Comparison of ENCODE assay signal across 22 mouse cellular contexts in the genomic region with DNA sequence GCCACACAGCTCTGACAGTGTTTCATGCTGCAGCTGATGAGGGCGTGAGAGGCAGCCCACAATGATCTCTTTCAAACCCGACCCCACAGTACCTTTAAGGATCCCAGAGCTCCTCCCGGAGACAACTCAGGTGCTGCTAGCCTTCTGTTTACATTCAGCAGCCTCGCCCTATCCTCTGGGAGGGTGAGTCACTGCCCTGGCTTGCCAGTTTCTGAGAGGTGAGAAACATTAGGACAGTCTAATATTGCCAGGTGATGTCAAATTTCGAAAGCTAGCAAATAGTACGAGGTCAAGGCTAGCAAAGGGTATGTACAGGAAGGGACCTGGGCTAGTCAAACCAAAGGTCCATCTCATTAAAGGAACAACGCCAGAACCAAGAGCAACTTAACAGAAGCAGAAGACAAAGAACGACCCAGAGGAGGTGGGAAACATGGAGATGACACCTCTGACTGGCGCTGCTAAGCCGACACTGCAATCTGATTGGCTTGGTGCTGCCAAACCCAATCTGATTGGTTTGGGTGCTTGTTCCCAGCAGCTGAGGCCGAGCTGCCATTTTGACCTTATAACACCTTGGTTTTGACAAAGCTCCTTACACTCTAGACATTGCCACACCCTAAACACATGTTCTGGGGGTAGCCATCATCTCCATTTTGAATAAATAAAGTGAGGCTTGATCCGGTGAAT. TPM values are rescaled to one million over a fixed set of nuclear protein-coding genes. Genes with fewer than 3 reads are reported as not detected.
A peak's percentile ranks its signal among the peaks of the same experiment; 100 is the strongest.
DNase-seq lines count a peak whose midpoint lies in the region; ATAC-seq and TF ChIP-seq lines count a peak whose summit lies in the region.
"Had no signal": no experiment of that assay in that cellular context is flagged by ENCODE, and none has a peak within 500 bp of the region (broad histone marks: within the 10 kb centered on the region; RNA-seq: fewer than 3 reads in every experiment).

No protein-coding gene starts in this region.

- H3K9ac ChIP-seq in lung, embryonic 14.5 days, result no peak overlapping the region
- H3K9ac ChIP-seq: embryonic facial prominence, embryonic 13.5 days; forebrain, embryonic 15.5 days; heart, embryonic 12.5 days; hindbrain, embryonic 14.5 days; limb, embryonic 15.5 days; neural tube, embryonic 12.5 days had no signal

- ATAC-seq in lung, embryonic 14.5 days (ENCODE audit: insufficient read depth), result no peak; the same call in 1 of the 2 replicates
- ATAC-seq: forebrain, embryonic 15.5 days had no signal

- H3K4me1 ChIP-seq in lung, embryonic 14.5 days (ENCODE audit: insufficient read depth), result 0 out of 2 replicates have a peak, but pooled peaks cover 2% of the 10 kb centered on the region
- H3K4me1 ChIP-seq: forebrain, embryonic 15.5 days; heart, embryonic 12.5 days; limb, embryonic 15.5 days; midbrain, embryonic 10.5 days; neural tube, embryonic 12.5 days had no signal

- WGBS in lung, embryonic 14.5 days, result 60% methylated on average over 12 of the region's 12 CpGs

- H3K27ac ChIP-seq in lung, embryonic 14.5 days (ENCODE audit: low read depth), result no peak overlapping the region
- H3K27ac ChIP-seq: embryonic facial prominence, embryonic 13.5 days; forebrain, embryonic 15.5 days; hindbrain, embryonic 14.5 days; layer of hippocampus, adult 2 months; limb, embryonic 15.5 days; macrophage; midbrain, embryonic 10.5 days; neural tube, embryonic 12.5 days had no signal

- no peaks in the 10 kb centered on the region for H3K9me3 ChIP-seq in lung, embryonic 14.5 days (ENCODE audit: low read depth, low read length)
- H3K9me3 ChIP-seq: embryonic facial prominence, embryonic 13.5 days; forebrain, embryonic 15.5 days; heart, embryonic 12.5 days; limb, embryonic 15.5 days; midbrain, embryonic 10.5 days; neural tube, embryonic 12.5 days had no signal

- peak overlapping the region; percentile 7; the same call in 1 of the 2 replicates for H3K4me2 ChIP-seq in lung, embryonic 14.5 days
- H3K4me2 ChIP-seq: embryonic facial prominence, embryonic 13.5 days; forebrain, embryonic 15.5 days; heart, embryonic 12.5 days; hindbrain, embryonic 14.5 days; limb, embryonic 15.5 days; neural tube, embryonic 12.5 days had no signal

- H3K4me3 ChIP-seq in lung, embryonic 14.5 days (ENCODE audit: low read depth, low read length), result no peak overlapping the region
- H3K4me3 ChIP-seq: embryonic facial prominence, embryonic 13.5 days; forebrain, embryonic 15.5 days; heart, embryonic 12.5 days; layer of hippocampus, adult 2 months; limb, embryonic 15.5 days; midbrain, embryonic 10.5 days; neural tube, embryonic 12.5 days had no signal

- TF ChIP-seq CTCF in lung, embryonic 14.5 days (IDR thresholded peaks at IDR 0.05; ENCODE audit: low read depth), result no peak

- no peaks in the 10 kb centered on the region for H3K36me3 ChIP-seq in lung, embryonic 14.5 days (ENCODE audit: insufficient read depth)
- H3K36me3 ChIP-seq: embryonic facial prominence, embryonic 13.5 days; forebrain, embryonic 15.5 days; heart, embryonic 12.5 days; limb, embryonic 15.5 days; midbrain, embryonic 10.5 days; neural tube, embryonic 12.5 days had no signal

- DNase-seq in lung, embryonic 14.5 days, result no peak
- no peak for DNase-seq in lung, postnatal 10 days
- DNase-seq in ES-CJ7 (ENCODE audit: low read depth, low spot score), result peak; percentile 33
- peak; percentile 47 for DNase-seq in ZHBTc4 (ENCODE audit: low read depth, low spot score)
- peak; percentile 9 for DNase-seq in lung, postnatal 25 days (ENCODE audit: low spot score)
- DNase-seq in frontal cortex, postnatal 36 days (ENCODE audit: low spot score in 2 of 2), result no peak
- no peak for DNase-seq in embryo, embryonic 9.5 days (ENCODE audit: extremely low spot score)
- DNase-seq in kidney, postnatal 25 days, result no peak
- DNase-seq: adrenal gland, adult 8-10 months; B cell, adult 2 months; cerebellum, adult 8-10 months; kidney, adult 11 months; right cerebral cortex, postnatal 4 days had no signal

- H3K27me3 ChIP-seq in lung, embryonic 14.5 days (ENCODE audit: insufficient read depth, low read length), result no peaks in the 10 kb centered on the region
- H3K27me3 ChIP-seq: embryonic facial prominence, embryonic 13.5 days; forebrain, embryonic 15.5 days; heart, embryonic 12.5 days; limb, embryonic 15.5 days; neural tube, embryonic 12.5 days had no signal

RNA-seq across cellular contexts. Expression of a gene that starts 32.4 kb away (rescaled TPM):
- polyA plus RNA-seq in lung, embryonic 14.5 days (2014; fragmentation: Nextera tagmentation; extraction: Ambion mirVana), result 1.1 and 1.4 TPM in 2 replicates
- polyA plus RNA-seq: macrophage had no signal

Comparison
In these comparisons a context has a peak if more than half of its experiments do, and no peak if none do; other contexts are left out.
1. DNase-seq: peak in ES-CJ7 (single experiment), ZHBTc4 (single experiment) and lung, postnatal 25 days (single experiment); none in lung, embryonic 14.5 days (single experiment), lung, postnatal 10 days (single experiment), frontal cortex, postnatal 36 days (0 of 2), embryo, embryonic 9.5 days (single experiment) and kidney, postnatal 25 days (0 of 2).